Mouse (Mus musculus) erythroblast, adult 5-6 weeks (primary cell): ENCODE measurements around the gene Nap1l4. TPM values are rescaled to one million over a fixed set of nuclear protein-coding genes. Genes with fewer than 3 reads are reported as not detected.

Experiments
- ATAC-seq: replicated peaks from 2 replicates; pipeline ENCODE4 v1.8.0; 2016; ENCODE audit warnings: moderate number of reproducible peaks, mild to moderate bottlenecking, moderate TSS enrichment, inconsistent platforms; ENCODE audit not compliant: poor library complexity, low FRiP score, severe bottlenecking
- total RNA-seq, 2 experiments: library from RNA; stranded (forward) in 1 of 2; stranded (reverse) in 1 of 2; fragments of 150-400 nt in 1 of 2; fragments of 200-764, 138-1000 nt in 1 of 2; gene quantifications; 2 replicates each; pipeline versions ENCODE4 v1.2.3 to v1.2.4; 2015 to 2017; ENCODE audit warnings: low replicate concordance in 2 of 2

Nap1l4 gene
- total RNA-seq, 2 experiments from 2014 or later, result 40.7 to 89.7 TPM

DNA sequence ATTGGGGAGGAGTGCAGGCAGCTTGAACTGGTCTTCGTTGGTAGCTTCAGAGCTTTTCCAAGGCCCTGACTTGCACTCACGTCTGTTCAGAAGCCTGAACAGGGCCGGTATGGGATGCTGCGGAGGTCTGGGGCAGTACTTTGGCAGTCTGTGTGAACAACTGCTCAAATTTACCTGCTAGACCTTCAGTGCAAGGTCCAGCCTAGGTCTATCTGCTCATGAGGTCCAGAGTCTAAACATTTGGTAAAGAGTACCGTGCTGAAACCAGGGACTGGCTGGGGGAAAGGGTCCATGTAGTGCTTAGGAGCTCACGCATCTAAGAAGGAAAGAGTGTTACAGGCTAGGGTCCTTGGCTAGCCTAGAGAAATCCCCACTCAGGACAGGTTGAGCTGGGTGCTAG lies 59.2 kb downstream of the Nap1l4 start:
- no peak for ATAC-seq

GRCm38 (mm10) chr7:143482541-143482940 lies 66.4 kb downstream of the Nap1l4 start:
- no peak for ATAC-seq

DNA sequence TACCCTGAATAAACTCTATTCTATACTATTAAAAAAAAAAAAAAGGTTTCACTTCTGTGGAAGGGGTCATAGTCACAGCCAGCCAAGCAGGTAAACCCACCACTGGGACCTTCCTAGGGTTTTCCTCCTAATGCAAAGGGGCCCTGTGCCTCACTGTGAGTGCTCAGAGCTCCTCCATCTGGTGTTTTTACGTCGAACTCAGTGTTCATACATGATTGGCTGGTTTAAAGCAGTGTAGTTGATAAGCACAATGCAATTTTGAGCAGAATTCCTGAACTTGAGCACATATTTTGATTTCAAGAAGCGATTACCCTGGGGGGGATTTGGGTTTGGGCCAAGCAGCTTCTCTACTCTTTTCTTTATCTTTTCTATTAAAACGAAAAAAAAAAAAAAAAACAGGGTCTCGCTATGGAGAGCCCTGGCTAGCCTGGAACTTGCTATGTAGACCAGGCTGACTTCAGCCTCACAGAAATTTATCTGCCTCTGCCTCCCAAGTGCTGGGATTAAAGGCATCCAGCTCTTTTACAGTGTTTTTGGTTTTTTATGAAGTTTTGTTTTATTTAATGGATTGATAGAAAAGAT lies 67.0 kb downstream of the Nap1l4 start:
- no peak for ATAC-seq

- peak; percentile 75 for ATAC-seq
Observed at GRCm38 (mm10) chr7:143480498-143480897, 68.4 kb downstream of the Nap1l4 start.

- no peak for ATAC-seq
Observed at GRCm38 (mm10) chr7:143477800-143478199, 71.1 kb downstream of the Nap1l4 start.

GRCm38 (mm10) chr7:143476702-143477335 lies 72.1 kb downstream of the Nap1l4 start:
- ATAC-seq, result no peak

DNA sequence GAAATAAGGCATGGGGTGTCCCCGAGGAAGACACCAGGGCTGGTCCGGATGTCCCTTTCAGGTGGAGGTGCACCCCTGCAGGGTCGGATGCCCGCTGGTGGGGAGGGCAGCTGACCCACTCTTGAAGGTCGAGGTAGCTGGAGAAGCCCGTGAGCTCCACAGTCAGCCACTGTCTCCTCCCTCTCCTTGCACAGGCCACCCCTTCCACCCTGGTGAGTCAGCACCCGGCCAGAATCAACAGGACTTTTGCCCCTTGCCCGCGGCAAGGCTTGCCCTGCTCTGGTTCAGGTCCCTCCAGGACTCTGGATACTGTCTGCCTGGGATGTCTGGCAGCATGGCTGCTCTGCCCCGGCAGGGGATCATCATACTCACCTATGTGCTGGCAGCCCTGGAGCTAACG lies 73.0 kb downstream of the Nap1l4 start:
- ATAC-seq, result no peak

DNA sequence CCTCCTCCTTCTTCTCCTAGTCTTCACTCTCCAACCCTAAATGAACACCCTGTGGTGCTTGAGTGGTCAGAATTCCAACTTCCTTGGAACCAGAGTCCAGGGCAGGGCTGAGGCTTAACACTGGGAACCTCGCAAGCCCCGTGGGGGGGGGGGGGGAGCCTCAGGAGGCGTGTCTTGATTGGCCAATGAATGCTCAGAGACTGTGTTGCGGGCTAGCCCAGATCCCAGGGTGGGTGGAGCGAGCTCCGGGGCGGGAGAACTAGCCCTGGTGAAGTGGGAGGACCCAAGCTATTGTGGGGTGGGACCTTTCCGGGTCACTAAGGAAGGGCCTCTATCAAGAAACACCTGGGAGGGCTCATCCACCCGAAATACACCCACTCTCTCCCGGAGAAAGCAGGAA lies 74.1 kb downstream of the Nap1l4 start:
- ATAC-seq, result no peak

GRCm38 (mm10) chr7:143473347-143474101 lies 75.4 kb downstream of the Nap1l4 start, which contains the start of gene Slc22a18:
TSS of gene Slc22a18 (plus strand) at chr7:143473736.
- ATAC-seq, result no peak

DNA sequence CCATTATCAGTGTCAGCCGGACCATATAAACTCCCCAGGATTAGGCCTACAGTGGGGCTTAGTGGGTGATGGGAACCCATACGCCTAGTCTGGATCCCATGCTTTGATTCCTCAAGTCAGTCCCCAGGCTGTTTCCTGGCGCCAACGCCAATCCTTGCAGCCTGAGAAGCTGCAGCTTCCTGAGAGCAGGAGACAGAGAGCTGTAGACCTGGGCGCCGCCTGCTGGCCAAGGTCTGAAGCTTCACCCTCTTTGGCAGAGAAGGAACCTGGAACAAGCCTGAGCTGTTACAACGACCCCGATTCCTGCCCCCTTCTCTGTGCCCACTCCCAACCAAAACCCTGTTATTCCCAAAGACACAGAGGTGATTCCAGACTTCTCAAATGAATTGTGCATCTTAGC lies 79.0 kb downstream of the Nap1l4 start:
- ATAC-seq, result peak; percentile 67

DNA sequence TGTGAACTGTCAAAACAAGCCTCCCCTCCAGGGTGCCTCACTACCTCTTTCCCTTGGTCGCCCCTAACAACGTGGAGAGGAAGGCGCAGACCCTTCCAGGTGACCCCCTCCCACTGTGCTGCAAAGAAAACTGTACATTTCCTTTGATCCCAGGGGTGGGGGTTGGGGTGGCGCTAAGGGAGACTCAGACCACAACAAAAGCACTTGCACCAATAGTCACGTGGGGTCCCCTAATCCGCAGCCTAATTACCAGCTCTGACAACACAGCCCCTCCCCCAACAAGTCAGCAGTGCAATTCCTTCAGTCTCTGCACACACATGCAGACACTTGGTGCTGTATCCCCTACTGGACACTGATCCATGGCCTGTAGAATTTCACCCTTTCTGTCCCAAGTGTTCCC lies 81.2 kb downstream of the Nap1l4 start:
- ATAC-seq, result no peak

DNA sequence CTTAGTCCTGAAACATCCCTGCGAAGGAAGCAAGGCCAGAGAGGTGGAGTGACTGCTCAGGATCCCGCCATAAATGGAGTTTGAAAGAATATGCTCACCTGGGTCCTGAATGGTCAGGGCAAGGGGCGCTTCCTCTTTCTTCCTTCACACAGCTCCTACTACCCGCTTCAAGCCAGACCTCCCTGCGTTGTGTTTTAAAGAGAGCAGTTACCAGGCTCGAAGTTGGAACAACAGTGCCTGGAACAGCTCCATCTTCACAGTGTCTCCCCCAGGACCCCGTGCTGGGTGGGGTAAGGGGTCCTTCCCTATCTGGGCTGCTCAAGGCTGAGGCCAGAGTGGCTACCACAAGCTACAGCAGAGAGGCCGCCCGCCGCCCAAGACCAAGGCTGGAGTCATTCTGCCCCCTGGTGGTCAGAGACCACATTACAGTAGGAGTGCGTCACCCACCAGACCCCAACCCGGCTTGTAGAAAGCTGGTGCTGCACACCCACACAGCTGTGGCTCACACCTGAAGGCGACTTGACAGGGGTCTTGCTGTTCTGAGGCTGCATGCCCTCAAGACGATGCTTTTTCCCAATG lies 82.7 kb downstream of the Nap1l4 start:
- ATAC-seq, result peak; percentile 54; the same call in 1 of the 2 replicates

GRCm38 (mm10) chr7:143464811-143465560 lies 83.9 kb downstream of the Nap1l4 start:
- ATAC-seq, result no peak

DNA sequence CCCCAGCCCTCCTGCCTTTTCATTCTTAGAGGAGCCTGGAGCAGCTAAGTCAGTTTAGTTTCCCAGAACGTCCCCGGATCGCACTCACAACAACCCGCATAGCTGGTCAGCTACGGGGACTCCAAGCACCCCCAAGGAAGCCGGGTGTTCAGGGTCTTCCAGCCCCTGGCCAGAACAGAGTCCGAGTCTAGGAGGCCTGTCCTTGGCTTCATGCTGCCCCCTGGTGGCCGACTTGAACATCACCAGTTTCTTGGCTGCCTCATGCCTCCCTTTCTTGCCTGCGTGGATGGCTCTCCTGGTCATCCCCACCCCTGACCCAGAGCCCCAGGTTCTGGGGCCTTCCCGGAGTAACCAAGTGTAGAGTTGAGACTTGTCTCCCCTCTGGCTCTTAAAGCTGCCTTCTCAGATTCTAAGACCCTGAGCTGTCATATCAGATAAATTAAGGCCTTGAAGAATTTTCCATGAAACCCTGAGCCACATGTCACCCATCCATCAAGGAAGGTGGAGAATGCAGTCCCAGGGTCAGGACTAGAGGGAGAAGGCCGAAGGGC lies 85.0 kb downstream of the Nap1l4 start:
- no peak for ATAC-seq

Other genes with a start within 250 kb of the Nap1l4 start
- gene Cdkn1c, start 88.1 kb downstream of the Nap1l4 start, total RNA-seq (2015; ENCODE audit: low replicate concordance), result not detected in 2 replicates
- gene Cdkn1c, start 88.1 kb downstream of the Nap1l4 start, total RNA-seq (2017; ENCODE audit: low replicate concordance), result 0.09 TPM in 1 of 2 replicates, not detected in the other
- gene Slc22a18, start 75.4 kb downstream of the Nap1l4 start, total RNA-seq (2015; ENCODE audit: low replicate concordance), result not detected in 2 replicates
- not detected in 2 replicates for gene Slc22a18, start 75.4 kb downstream of the Nap1l4 start, total RNA-seq (2017; ENCODE audit: low replicate concordance)
- not detected in 2 replicates for gene Phlda2, start 46.0 kb downstream of the Nap1l4 start, total RNA-seq (2015; ENCODE audit: low replicate concordance)
- gene Phlda2, start 46.0 kb downstream of the Nap1l4 start, total RNA-seq (2017; ENCODE audit: low replicate concordance), result not detected in 2 replicates
- 60.9 and 87.4 TPM in 2 replicates for gene Cars, start 51.0 kb upstream of the Nap1l4 start, total RNA-seq (2015; ENCODE audit: low replicate concordance)
- gene Cars, start 51.0 kb upstream of the Nap1l4 start, total RNA-seq (2017; ENCODE audit: low replicate concordance), result 120 and 157 TPM in 2 replicates
- gene Tnfrsf26, start 79.6 kb upstream of the Nap1l4 start, total RNA-seq (2015; ENCODE audit: low replicate concordance), result 3.5 and 5.2 TPM in 2 replicates
- 4.2 and 4.4 TPM in 2 replicates for gene Tnfrsf26, start 79.6 kb upstream of the Nap1l4 start, total RNA-seq (2017; ENCODE audit: low replicate concordance)
- gene Tnfrsf22, start 100.6 kb upstream of the Nap1l4 start, total RNA-seq (2015; ENCODE audit: low replicate concordance), result 1.7 and 3.7 TPM in 2 replicates
- gene Tnfrsf22, start 100.6 kb upstream of the Nap1l4 start, total RNA-seq (2017; ENCODE audit: low replicate concordance), result 0.34 TPM in 1 of 2 replicates, not detected in the other
- 3.3 and 4.0 TPM in 2 replicates for gene Tnfrsf23, start 136.8 kb upstream of the Nap1l4 start, total RNA-seq (2015; ENCODE audit: low replicate concordance)
- gene Tnfrsf23, start 136.8 kb upstream of the Nap1l4 start, total RNA-seq (2017; ENCODE audit: low replicate concordance), result 0.28 TPM in 1 of 2 replicates, not detected in the other
- gene Osbpl5, start 207.9 kb upstream of the Nap1l4 start, total RNA-seq (2015; ENCODE audit: low replicate concordance), result not detected in 2 replicates
- gene Osbpl5, start 207.9 kb upstream of the Nap1l4 start, total RNA-seq (2017; ENCODE audit: low replicate concordance), result 0.56 and 0.60 TPM in 2 replicates
- gene Mrgprg, start 217.9 kb upstream of the Nap1l4 start, total RNA-seq (2015; ENCODE audit: low replicate concordance), result not detected in 2 replicates
- not detected in 2 replicates for gene Mrgprg, start 217.9 kb upstream of the Nap1l4 start, total RNA-seq (2017; ENCODE audit: low replicate concordance)
- not detected in 2 replicates for gene Mrgpre, start 235.4 kb upstream of the Nap1l4 start, total RNA-seq (2015; ENCODE audit: low replicate concordance)
- not detected in 2 replicates for gene Mrgpre, start 235.4 kb upstream of the Nap1l4 start, total RNA-seq (2017; ENCODE audit: low replicate concordance)